Mouse (Mus musculus) urinary bladder, adult 18-20 months (tissue): ENCODE measurements at regions not wholly inside any gene's neighbourhood (a gene's known extent, or its start where the extent isn't known, plus 50 kb on each side); places are given as distances from the start of the nearest gene placed in this dataset.

Experiments used
- DNase-seq, 2 experiments: peaks; one replicate each; pipeline ENCODE4 v3.0.0; 2022; ENCODE audit warnings: low spot score in 2 of 2, mixed read lengths in 2 of 2

GRCm38 (mm10) chr11:114216493-114216892, 149.6 kb upstream of the Sdk2 start:
- no peak for DNase-seq

GRCm38 (mm10) chr11:114215256-114215655, 148.4 kb upstream of the Sdk2 start:
- DNase-seq: no peak

GRCm38 (mm10) chr11:114212136-114212535, 145.3 kb upstream of the Sdk2 start:
- DNase-seq: no peak

- DNase-seq: no peak
Observed at GRCm38 (mm10) chr11:114205192-114205591, 138.3 kb upstream of the Sdk2 start.

- no peak for DNase-seq
Observed at GRCm38 (mm10) chr11:114203416-114203815, 136.6 kb upstream of the Sdk2 start.

GRCm38 (mm10) chr11:114202486-114202885, 135.6 kb upstream of the Sdk2 start:
- DNase-seq: no peak

- DNase-seq: no peak
Observed at GRCm38 (mm10) chr11:114199081-114199586, 132.3 kb upstream of the Sdk2 start.

GRCm38 (mm10) chr11:114198317-114199032, 131.6 kb upstream of the Sdk2 start:
- DNase-seq: peak; percentile 40 to 87

- DNase-seq: no peak
Observed at GRCm38 (mm10) chr11:114195291-114195690, 128.4 kb upstream of the Sdk2 start.

- DNase-seq: no peak
Observed at GRCm38 (mm10) chr11:114194055-114194706, 127.3 kb upstream of the Sdk2 start.

- no peak for DNase-seq
Observed at GRCm38 (mm10) chr11:114193018-114193417, 126.2 kb upstream of the Sdk2 start.

- no peak for DNase-seq
Observed at GRCm38 (mm10) chr11:114191661-114192060, 124.8 kb upstream of the Sdk2 start.

- DNase-seq: no peak
Observed at GRCm38 (mm10) chr11:114184970-114185882, 118.4 kb upstream of the Sdk2 start.

- DNase-seq: no peak
Observed at GRCm38 (mm10) chr11:114184431-114184830, 117.6 kb upstream of the Sdk2 start.

- no peak for DNase-seq
Observed at GRCm38 (mm10) chr11:114183231-114183630, 116.4 kb upstream of the Sdk2 start.

GRCm38 (mm10) chr11:114178746-114179472, 112.1 kb upstream of the Sdk2 start:
- no peak for DNase-seq

- DNase-seq: no peak
Observed at GRCm38 (mm10) chr11:114177789-114178188, 110.9 kb upstream of the Sdk2 start.

- no peak for DNase-seq
Observed at GRCm38 (mm10) chr11:114177281-114177680, 110.4 kb upstream of the Sdk2 start.

GRCm38 (mm10) chr11:114176671-114177212, 109.9 kb upstream of the Sdk2 start:
- no peak for DNase-seq

- no peak for DNase-seq
Observed at GRCm38 (mm10) chr11:114175437-114176131, 108.7 kb upstream of the Sdk2 start.
